Mouse (Mus musculus) hindbrain, embryonic 16.5 days (tissue): Measurements from ENCODE around the gene Slc16a14. TPM values are rescaled to one million over a fixed set of nuclear protein-coding genes. Genes with fewer than 3 reads are reported as not detected.

Experiments
- ATAC-seq: fragments of 200-750 bp; cut with Nextera tagmentation; 2 replicates; pipeline ENCODE4 v1.8.0; 2017; ENCODE audit warnings: moderate TSS enrichment, moderate library complexity
- H3K27ac ChIP-seq: fragments of 300-500 bp; sonication (generic); 2 replicates; pipeline ENCODE4 v1.5.1; 2014; ENCODE audit warnings: low read depth, mild to moderate bottlenecking, control low read depth, low read length, moderate library complexity
- H3K27me3 ChIP-seq: fragments of 300-500 bp; sonication (generic); replicated peaks from 2 replicates; pipeline ENCODE4 v1.6.1; 2014; ENCODE audit warnings: low read length; ENCODE audit not compliant: control insufficient read depth, insufficient read depth
- H3K36me3 ChIP-seq: fragments of 300-500 bp; sonication (generic); 2 replicates; pipeline ENCODE4 v1.6.1; 2014; ENCODE audit warnings: mild to moderate bottlenecking, low read length, moderate library complexity, mixed read lengths; ENCODE audit not compliant: control insufficient read depth, insufficient read depth
- H3K4me1 ChIP-seq: fragments of 300-500 bp; sonication (generic); 2 replicates; pipeline ENCODE4 v1.6.1; 2014; ENCODE audit warnings: low read depth, low read length; ENCODE audit not compliant: control insufficient read depth, insufficient read depth
- H3K4me2 ChIP-seq: fragments of 300-500 bp; sonication (generic); 2 replicates; pipeline ENCODE4 v1.6.1; 2014; ENCODE audit warnings: mild to moderate bottlenecking, low read length, control low read depth, moderate library complexity
- H3K4me3 ChIP-seq: fragments of 300-500 bp; sonication (generic); 2 replicates; pipeline ENCODE4 v1.5.1; 2014; ENCODE audit warnings: mild to moderate bottlenecking, low read length, control low read depth, moderate library complexity
- H3K9ac ChIP-seq: fragments of 300-500 bp; sonication (generic); 2 replicates; pipeline ENCODE4 v1.6.1; 2014; ENCODE audit warnings: low read depth, mild to moderate bottlenecking, control low read depth, low read length, moderate library complexity
- H3K9me3 ChIP-seq: fragments of 300-500 bp; sonication (generic); 2 replicates; pipeline ENCODE4 v1.6.1; 2014; ENCODE audit warnings: mild to moderate bottlenecking, low read length, moderate library complexity; ENCODE audit not compliant: control insufficient read depth
- WGBS: fragments of 180-500 bp; shearing (Covaris S2); extraction: QIAGEN DNeasy Blood & Tissue Kit; methylation state at CpG from one replicate; pipeline ENCODE4 v1.1.7; 2014; 5-methylcytosine and 5-hydroxymethylcytosine counted together
- polyA plus RNA-seq: library from polyadenylated mRNA; unstranded; fragments of >200 nt; fragmentation: Nextera tagmentation; extraction: Ambion mirVana; gene quantifications from 2 replicates; pipeline ENCODE4 v1.2.1, GENCODE M21; 2015

Slc16a14 gene
- polyA plus RNA-seq, 1 experiment from 2014 or later, result 15.0 TPM

DNA sequence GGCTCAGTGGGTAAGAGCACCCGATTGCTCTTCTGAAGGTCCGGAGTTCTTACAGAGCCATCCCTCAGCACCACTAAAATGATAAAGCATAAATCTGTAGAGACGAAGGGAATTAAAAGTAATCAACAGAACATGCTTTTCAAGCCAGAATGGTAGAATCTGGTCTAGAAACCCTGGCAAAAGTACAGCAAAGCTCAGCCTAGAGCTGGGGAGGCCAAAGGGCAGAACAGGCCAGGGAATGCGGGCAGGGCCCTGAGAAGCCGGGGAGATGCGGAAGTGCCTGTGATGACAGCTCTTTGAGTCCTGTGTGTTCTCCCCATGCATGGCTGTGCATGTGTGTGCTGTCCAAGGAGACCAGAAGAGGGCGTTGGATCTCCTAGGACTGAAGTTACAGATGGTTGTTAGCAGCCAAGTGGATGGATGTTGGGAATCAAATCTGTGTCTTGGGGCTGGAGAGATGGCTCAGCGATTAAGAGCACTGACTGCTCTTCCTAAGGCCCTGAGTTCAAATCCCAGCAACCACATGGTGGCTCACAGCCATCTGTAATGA, 55.3 kb downstream of the Slc16a14 start:
- Histone ChIP-seq H3K27ac (no peak overlapping the region), H3K4me3 (no peak overlapping the region), H3K9me3 (no peaks in the 10 kb centered on the region), H3K27me3 (no peaks in the 10 kb centered on the region), H3K36me3 (no peaks in the 10 kb centered on the region), H3K4me2 (no peak overlapping the region), H3K4me1 (no peaks in the 10 kb centered on the region), H3K9ac (no peak overlapping the region)
- ATAC-seq, result no peak
- 93% methylated on average over 8 of the region's 8 CpGs for WGBS

DNA sequence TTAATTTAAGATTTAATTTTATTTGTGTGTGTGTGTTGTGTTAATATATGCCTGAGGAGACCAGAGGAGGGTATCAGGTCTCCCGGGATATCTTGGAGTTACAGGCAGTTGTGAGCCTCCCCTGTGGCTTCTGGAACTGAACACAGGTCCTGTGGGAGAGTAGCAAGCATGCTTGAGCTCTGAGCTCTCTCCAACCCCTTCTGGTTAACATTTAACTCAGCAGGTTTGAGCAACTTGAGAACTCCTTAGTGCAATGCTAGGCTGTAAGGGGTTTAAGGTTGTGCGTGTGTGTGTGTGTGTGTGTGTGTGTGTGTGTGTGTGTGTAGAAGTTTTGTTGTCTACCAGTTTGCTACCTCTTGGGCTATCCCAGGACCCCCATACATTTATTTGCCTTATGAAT, 57.3 kb downstream of the Slc16a14 start:
- H3K9ac ChIP-seq, result no peak overlapping the region
- no peaks in the 10 kb centered on the region for H3K4me1 ChIP-seq
- no peak overlapping the region for H3K4me3 ChIP-seq
- H3K9me3 ChIP-seq, result no peaks in the 10 kb centered on the region
- H3K27ac ChIP-seq, result no peak overlapping the region
- no peak overlapping the region for H3K4me2 ChIP-seq
- ATAC-seq, result no peak
- no peaks in the 10 kb centered on the region for H3K36me3 ChIP-seq
- WGBS, result 86% methylated on average over 2 of the region's 2 CpGs
- H3K27me3 ChIP-seq, result no peaks in the 10 kb centered on the region

DNA sequence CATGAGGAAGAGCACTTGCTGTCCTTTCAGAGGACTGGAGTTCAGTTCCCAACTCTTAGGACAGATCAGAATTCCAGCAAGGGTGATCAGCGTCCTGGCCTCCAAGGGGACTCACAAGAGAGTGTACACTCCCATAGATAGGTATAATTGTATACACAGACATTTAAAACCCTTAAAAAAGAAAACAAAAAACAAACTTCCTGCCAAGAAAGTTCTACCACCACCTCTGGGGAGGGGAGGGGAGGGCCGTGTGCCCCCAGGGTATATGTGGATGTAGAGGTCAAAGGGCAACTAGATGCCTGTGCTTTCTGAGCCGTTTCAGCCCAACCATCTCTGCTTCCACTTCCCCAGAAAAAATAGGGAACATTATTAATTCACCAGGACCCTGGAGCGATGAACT, 62.0 kb downstream of the Slc16a14 start:
- ATAC-seq, result no peak
- Histone ChIP-seq H3K4me3 (no peak overlapping the region), H3K9ac (no peak overlapping the region), H3K27me3 (no peaks in the 10 kb centered on the region), H3K36me3 (no peaks in the 10 kb centered on the region), H3K4me2 (no peak overlapping the region), H3K4me1 (no peaks in the 10 kb centered on the region), H3K27ac (no peak overlapping the region), H3K9me3 (no peaks in the 10 kb centered on the region)
- WGBS, result 77% methylated on average over 4 of the region's 4 CpGs

DNA sequence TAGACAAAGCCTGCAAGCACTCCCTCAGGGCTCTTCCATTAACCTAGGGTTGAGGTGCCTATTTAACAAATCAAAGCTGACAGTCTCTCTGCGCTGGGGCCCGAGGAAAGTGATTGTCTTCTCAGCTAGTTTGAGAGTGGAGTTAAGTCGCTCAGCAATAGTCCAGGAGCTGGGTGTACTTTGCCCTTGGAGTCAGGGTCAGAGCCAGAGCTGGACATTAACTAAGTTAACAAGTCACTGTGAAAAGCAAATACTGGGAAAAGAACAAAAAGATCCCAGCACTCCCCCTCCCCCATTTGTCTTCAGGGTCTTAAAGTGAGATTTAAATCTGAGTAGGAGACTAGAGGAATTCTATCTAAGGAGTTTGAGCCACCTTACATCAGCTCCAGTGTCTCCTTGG, 62.8 kb downstream of the Slc16a14 start:
- H3K4me3 ChIP-seq, result no peak overlapping the region
- ATAC-seq, result no peak
- no peaks in the 10 kb centered on the region for H3K36me3 ChIP-seq
- H3K27me3 ChIP-seq, result no peaks in the 10 kb centered on the region
- H3K27ac ChIP-seq, result no peak overlapping the region
- H3K4me1 ChIP-seq, result no peaks in the 10 kb centered on the region
- no peak overlapping the region for H3K9ac ChIP-seq
- 11% methylated on average over 3 of the region's 3 CpGs for WGBS
- H3K9me3 ChIP-seq, result no peaks in the 10 kb centered on the region
- H3K4me2 ChIP-seq, result no peak overlapping the region

DNA sequence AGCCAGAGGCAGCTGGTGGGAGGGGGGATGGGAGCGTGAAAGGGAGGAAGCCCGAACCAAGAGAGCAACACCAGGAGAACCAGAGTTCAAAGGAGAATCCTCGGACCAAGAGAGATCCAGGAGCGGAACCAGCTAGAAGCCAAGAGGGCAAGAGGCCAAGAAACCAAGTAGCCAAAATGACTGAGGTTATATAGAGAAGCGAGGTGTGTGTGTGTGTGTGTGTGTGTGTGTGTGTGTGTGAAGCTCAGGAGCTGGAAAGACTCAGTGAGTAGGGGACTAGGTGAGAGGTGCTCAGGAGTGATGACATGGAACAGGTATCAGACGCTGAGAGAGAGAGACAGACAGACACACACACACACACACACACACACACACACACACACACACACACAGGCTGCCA, 63.8 kb downstream of the Slc16a14 start:
- 75% methylated on average over 6 of the region's 6 CpGs for WGBS

DNA sequence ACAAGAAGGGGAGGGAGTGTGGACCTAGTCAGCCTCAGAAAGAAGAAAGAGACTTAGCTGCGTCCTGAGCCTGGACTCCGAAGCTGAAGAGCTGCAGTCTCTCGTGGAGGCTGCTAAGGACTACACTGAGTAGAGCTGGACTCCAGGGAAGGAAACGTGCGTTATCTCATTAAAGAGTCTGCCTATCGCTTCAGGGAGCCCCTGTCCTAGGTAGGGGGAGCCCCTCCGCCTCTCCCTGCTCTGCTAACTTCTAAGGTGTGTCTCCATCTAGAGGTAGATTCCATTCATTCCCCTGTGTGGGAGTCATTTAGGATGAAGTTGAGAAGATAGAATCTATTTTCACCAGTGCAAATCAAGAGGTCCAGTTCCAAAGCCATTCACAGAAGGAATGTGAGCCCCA, 65.4 kb downstream of the Slc16a14 start:
- no peak overlapping the region for H3K9ac ChIP-seq
- no peaks in the 10 kb centered on the region for H3K9me3 ChIP-seq
- no peak overlapping the region for H3K4me2 ChIP-seq
- H3K4me3 ChIP-seq, result no peak overlapping the region
- no peaks in the 10 kb centered on the region for H3K27me3 ChIP-seq
- no peaks in the 10 kb centered on the region for H3K36me3 ChIP-seq
- H3K4me1 ChIP-seq, result no peaks in the 10 kb centered on the region
- ATAC-seq, result peak; percentile 24; the same call in 1 of the 2 replicates
- H3K27ac ChIP-seq, result no peak overlapping the region
- 52% methylated on average over 7 of the region's 7 CpGs for WGBS

More for the DNA sequence above, 63.8 kb downstream of the Slc16a14 start:
- Histone ChIP-seq H3K27ac (no peak overlapping the region), H3K27me3 (no peaks in the 10 kb centered on the region), H3K4me2 (no peak overlapping the region), H3K36me3 (no peaks in the 10 kb centered on the region), H3K9ac (no peak overlapping the region), H3K4me3 (no peak overlapping the region), H3K4me1 (no peaks in the 10 kb centered on the region), H3K9me3 (no peaks in the 10 kb centered on the region)
- ATAC-seq, result no peak

DNA sequence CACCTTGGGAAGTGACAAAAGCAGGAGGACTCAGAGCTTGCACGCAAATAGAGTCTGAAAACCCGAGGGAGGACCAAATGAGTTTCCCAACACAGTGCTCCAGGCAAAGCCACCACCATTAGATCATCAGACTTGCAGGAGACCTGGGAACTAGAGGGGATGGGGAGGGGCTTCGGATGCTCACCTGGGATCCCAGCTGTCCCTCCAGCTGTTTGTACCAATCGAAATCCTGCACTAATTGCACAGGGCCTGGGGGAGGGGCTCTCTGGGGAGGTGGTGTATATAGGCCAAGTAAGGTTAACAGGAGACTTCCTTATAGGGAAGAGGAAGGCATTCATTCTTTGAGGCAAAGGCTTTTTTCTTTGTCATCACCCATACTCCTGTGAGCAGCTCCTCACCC, 66.1 kb downstream of the Slc16a14 start:
- H3K36me3 ChIP-seq, result no peaks in the 10 kb centered on the region
- H3K4me1 ChIP-seq, result no peaks in the 10 kb centered on the region
- peak; percentile 56; the same call in 1 of the 2 replicates for ATAC-seq
- H3K27ac ChIP-seq, result no peak overlapping the region
- no peaks in the 10 kb centered on the region for H3K27me3 ChIP-seq
- no peak overlapping the region for H3K4me2 ChIP-seq
- H3K9me3 ChIP-seq, result no peaks in the 10 kb centered on the region
- H3K9ac ChIP-seq, result no peak overlapping the region
- WGBS, result 71% methylated on average over 4 of the region's 4 CpGs
- no peak overlapping the region for H3K4me3 ChIP-seq

DNA sequence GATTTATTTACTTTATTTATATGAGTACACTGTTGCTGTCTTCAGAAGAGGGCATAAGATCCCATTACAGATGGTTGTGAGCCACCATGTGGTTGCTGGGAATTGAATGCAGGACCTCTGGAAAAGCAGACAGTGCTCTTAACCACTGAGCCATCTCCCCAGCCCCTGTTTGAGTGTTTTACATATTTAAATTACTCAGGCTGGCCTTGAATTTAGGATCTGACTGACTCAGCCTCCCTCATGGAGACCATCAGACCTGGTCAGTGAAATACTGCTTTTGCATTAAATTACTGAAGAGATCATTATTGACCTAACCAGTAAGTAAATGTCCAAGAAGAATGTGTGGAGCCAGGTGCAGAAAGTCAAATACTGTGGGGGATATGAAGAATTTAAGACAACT, 66.6 kb downstream of the Slc16a14 start:
- no peak overlapping the region for H3K27ac ChIP-seq
- H3K4me1 ChIP-seq, result no peaks in the 10 kb centered on the region
- ATAC-seq, result no peak
- H3K4me2 ChIP-seq, result no peak overlapping the region
- no peaks in the 10 kb centered on the region for H3K36me3 ChIP-seq
- H3K9me3 ChIP-seq, result no peaks in the 10 kb centered on the region
- H3K4me3 ChIP-seq, result no peak overlapping the region
- no peaks in the 10 kb centered on the region for H3K27me3 ChIP-seq
- no peak overlapping the region for H3K9ac ChIP-seq

DNA sequence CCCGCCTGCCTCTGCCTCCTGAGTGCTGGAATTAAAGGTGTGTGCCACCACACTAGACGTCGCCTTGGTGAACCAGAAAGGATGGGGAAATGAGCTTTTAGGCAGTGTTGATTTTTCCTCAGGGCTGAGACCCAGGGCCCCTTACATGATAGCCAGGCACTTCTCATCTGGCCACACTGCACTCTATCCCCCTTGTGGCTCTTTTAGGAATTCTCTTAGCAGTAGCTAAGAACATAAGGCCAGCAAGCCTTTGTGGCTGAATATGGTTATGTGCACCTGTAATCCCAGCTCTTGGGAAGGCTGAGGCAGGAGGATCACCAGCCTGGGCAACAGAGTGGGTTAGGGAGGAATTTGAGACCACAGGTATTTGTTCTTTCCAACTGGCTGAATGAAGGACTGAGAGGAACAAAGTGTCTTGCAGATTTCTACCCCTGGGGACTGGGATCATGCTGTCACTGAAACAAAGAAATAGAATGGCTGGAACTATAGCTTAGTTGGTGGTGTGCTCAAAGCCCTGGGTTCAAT, 68.2 kb downstream of the Slc16a14 start:
- Histone ChIP-seq H3K9me3 (no peaks in the 10 kb centered on the region), H3K27me3 (no peaks in the 10 kb centered on the region), H3K27ac (no peak overlapping the region), H3K36me3 (no peaks in the 10 kb centered on the region), H3K9ac (no peak overlapping the region), H3K4me1 (no peaks in the 10 kb centered on the region), H3K4me2 (no peak overlapping the region), H3K4me3 (no peak overlapping the region)
- no peak for ATAC-seq
- WGBS, result 97% methylated on average over 3 of the region's 3 CpGs

DNA sequence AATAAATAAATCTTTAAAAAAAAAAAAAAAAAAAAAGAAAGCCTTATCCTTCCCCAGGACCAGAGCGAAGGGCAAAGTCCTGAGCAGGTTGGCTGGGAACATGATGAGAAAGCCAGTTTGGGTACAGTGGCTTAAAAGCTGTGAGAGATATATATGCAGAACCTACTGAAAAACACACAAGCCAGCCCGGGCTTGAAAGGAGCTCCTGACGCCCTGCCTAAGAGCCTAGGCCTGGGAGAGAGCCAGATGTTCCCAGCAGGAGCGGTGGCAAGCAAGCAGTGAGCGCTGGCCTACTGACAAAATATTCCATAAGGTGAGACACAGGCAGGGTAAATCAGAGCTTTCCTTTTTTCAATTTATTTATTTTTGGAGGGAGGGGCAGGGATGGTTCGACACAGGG, 68.7 kb downstream of the Slc16a14 start:
- no peaks in the 10 kb centered on the region for H3K9me3 ChIP-seq
- no peaks in the 10 kb centered on the region for H3K27me3 ChIP-seq
- no peak overlapping the region for H3K27ac ChIP-seq
- no peaks in the 10 kb centered on the region for H3K4me1 ChIP-seq
- H3K9ac ChIP-seq, result no peak overlapping the region
- no peak overlapping the region for H3K4me3 ChIP-seq
- ATAC-seq, result no peak
- H3K36me3 ChIP-seq, result no peaks in the 10 kb centered on the region
- H3K4me2 ChIP-seq, result no peak overlapping the region
- WGBS, result 88% methylated on average over 6 of the region's 6 CpGs
